Mouse (Mus musculus) stomach, embryonic 16.5 days (tissue): ENCODE measurements around the gene Raver2. TPM values are rescaled to one million over a fixed set of nuclear protein-coding genes. Genes with fewer than 3 reads are reported as not detected.

Source experiments
- ATAC-seq: fragments of 200-750 bp; cut with Nextera tagmentation; 2 replicates; pipeline ENCODE4 v1.8.0; 2017; ENCODE audit warnings: moderate number of reproducible peaks, moderate TSS enrichment; ENCODE audit not compliant: insufficient read depth, low FRiP score
- H3K27ac ChIP-seq: fragments of 300-500 bp; sonication (generic); 2 replicates; pipeline ENCODE4 v1.5.1; 2014; ENCODE audit warnings: low read length
- H3K27me3 ChIP-seq: fragments of 300-500 bp; sonication (generic); 2 replicates; pipeline ENCODE4 v1.6.1; 2014; ENCODE audit warnings: low read length, control low read depth, mixed read lengths; ENCODE audit not compliant: control insufficient read depth, insufficient read depth
- H3K36me3 ChIP-seq: fragments of 300-500 bp; sonication (generic); 2 replicates; pipeline ENCODE4 v1.6.1; 2014; ENCODE audit warnings: low read length; ENCODE audit not compliant: control insufficient read depth, insufficient read depth
- H3K4me1 ChIP-seq: fragments of 300-500 bp; sonication (generic); 2 replicates; pipeline ENCODE4 v1.6.1; 2014; ENCODE audit warnings: low read length, control low read depth, mixed read lengths; ENCODE audit not compliant: control insufficient read depth, insufficient read depth
- H3K4me2 ChIP-seq: fragments of 300-500 bp; sonication (generic); 2 replicates; pipeline ENCODE4 v1.6.1; 2014; ENCODE audit warnings: low read depth, low read length, mixed read lengths
- H3K4me3 ChIP-seq: fragments of 300-500 bp; sonication (generic); replicated peaks from 2 replicates; pipeline ENCODE4 v1.5.1; 2014; ENCODE audit warnings: mild to moderate bottlenecking, low read length
- H3K9ac ChIP-seq: fragments of 300-500 bp; sonication (generic); 2 replicates; pipeline ENCODE4 v1.6.1; 2014; ENCODE audit warnings: low read length
- H3K9me3 ChIP-seq: fragments of 300-500 bp; sonication (generic); replicated peaks from 2 replicates; pipeline ENCODE4 v1.6.1; 2016; ENCODE audit warnings: low read length, control low read depth; ENCODE audit not compliant: control insufficient read depth
- WGBS: fragments of 180-500 bp; shearing (Covaris S2); extraction: QIAGEN DNeasy Blood & Tissue Kit; methylation state at CpG from one replicate; pipeline ENCODE4 v1.1.7; 2014; 5-methylcytosine and 5-hydroxymethylcytosine counted together
- polyA plus RNA-seq: library from polyadenylated mRNA; unstranded; fragments of >200 nt; fragmentation: Nextera tagmentation; extraction: Ambion mirVana; gene quantifications from 2 replicates; pipeline ENCODE4 v1.2.1, GENCODE M21; 2015

Gene Raver2
- 9.4 and 9.5 TPM in 2 replicates for polyA plus RNA-seq

DNA sequence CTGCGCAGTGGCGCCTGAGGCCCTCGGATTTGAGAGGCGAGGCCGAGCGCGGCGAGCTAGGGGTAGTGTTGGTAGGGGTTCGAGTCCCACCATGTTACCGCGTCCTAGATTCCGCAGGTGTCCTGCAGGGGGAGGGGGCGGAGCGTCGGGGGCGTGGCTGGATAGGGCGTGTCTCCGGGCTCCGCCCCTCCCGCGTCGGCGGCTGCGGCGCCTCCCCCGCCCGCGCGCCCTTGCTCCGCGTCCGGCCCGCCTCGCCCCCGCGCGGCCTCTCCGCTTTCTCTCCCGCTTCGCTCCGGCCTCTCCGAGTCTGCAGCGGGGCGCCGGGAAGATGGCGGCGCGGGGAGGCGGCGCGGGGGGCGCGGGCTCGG lies at the start of gene Raver2:
Gene Raver2 (plus strand): TSS at position 198 of the 368 bp plus-strand sequence.
- H3K4me3 ChIP-seq = peak within 1 kb of the TSS; percentile 79
- H3K27me3 ChIP-seq = no peaks in the 10 kb centered on the region
- peak within 1 kb of the TSS; percentile 91 for H3K9ac ChIP-seq
- peak within 1 kb of the TSS; percentile 89 for H3K4me2 ChIP-seq
- 3% methylated on average over 39 of the region's 54 CpGs for WGBS
- H3K9me3 ChIP-seq = no peaks in the 10 kb centered on the region
- no peaks in the 10 kb centered on the region for H3K4me1 ChIP-seq
- peak; percentile 90 for ATAC-seq
- H3K27ac ChIP-seq = peak within 1 kb of the TSS; percentile 44
- no peaks in the 10 kb centered on the region for H3K36me3 ChIP-seq

DNA sequence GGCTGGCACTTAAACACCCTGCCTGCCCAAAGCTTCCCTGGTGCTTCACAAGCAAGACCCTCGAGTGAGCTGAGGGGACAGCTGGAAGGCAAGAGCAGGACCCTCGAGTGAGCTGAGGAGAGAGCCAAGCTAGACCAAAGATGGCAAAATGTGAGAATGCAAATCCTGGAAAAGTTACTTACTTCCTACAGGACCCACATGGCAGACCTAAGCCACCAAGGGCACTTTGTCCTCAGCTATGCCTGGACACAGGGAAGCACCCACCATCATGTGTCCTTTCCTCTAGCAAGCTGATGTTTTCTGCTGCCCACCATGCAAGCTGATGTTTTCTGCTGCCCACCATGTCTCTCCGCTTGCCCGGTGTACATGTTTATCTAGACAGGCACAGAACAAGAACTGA lies 48.2 kb upstream of the Raver2 start, which contains the start of gene Gm10577:
Gene Gm10577 (minus strand): TSS at position 101 of the 400 bp plus-strand sequence.
- H3K9ac ChIP-seq = no peak within 1 kb of the TSS
- peaks cover 6% of the 10 kb centered on the region; the same call in 1 of the 2 replicates for H3K9me3 ChIP-seq
- 74% methylated on average over 4 of the region's 4 CpGs for WGBS
- H3K4me3 ChIP-seq = no peak within 1 kb of the TSS
- H3K4me1 ChIP-seq = no peaks in the 10 kb centered on the region
- H3K27ac ChIP-seq = no peak within 1 kb of the TSS
- no peak for ATAC-seq
- no peaks in the 10 kb centered on the region for H3K36me3 ChIP-seq
- H3K27me3 ChIP-seq = no peaks in the 10 kb centered on the region
- H3K4me2 ChIP-seq = no peak within 1 kb of the TSS

DNA sequence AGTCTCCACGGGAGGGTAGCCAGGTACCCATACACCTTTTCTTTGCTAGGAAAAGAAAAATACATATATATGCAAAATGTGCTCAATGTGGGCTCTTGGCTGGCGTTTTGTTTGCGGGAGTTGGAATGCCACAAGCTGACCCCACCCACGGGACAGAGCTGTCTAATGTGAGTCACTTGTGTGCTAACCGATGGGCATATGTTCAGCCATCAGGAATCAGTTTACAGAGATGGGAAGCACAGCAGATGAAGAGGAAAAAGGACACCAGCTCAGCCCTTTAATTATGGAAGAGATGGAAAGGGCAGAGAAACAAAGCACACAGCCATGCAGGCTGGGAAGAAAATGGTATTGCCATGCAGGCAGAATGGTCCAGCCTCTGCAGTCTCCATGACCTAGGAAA lies 42.2 kb upstream of the Raver2 start:
- ATAC-seq = no peak

DNA sequence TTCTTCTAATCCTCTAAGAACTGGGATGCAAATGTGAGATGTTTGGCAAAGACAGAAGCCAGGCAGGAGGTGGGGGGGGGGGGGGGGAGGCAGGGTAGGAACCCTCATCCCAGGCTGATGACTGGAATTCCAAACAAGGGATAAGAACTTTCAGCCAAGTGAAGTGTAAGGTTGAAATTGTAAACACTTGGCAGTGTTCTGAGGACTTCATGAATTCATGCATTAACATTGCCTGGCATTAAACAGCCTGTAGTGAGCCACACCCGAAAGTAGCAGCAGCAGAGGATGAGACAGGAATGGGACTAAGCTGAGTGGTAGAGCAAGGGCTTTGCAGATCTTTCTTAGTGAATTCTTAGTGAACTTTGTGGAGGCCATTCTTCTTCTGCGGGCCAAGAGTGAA lies 41.8 kb upstream of the Raver2 start:
- Histone ChIP-seq H3K9ac (no peak overlapping the region), H3K4me3 (no peak overlapping the region), H3K27me3 (no peaks in the 10 kb centered on the region), H3K4me1 (no peaks in the 10 kb centered on the region), H3K9me3 (peaks cover 6% of the 10 kb centered on the region; the same call in 1 of the 2 replicates), H3K4me2 (no peak overlapping the region), H3K27ac (no peak overlapping the region), H3K36me3 (no peaks in the 10 kb centered on the region)
- ATAC-seq = no peak
- 65% methylated on average over 2 of the region's 2 CpGs for WGBS

More for the DNA sequence above, 42.2 kb upstream of the Raver2 start:
- no peak overlapping the region for H3K9ac ChIP-seq
- no peaks in the 10 kb centered on the region for H3K27me3 ChIP-seq
- H3K9me3 ChIP-seq = peaks cover 6% of the 10 kb centered on the region; the same call in 1 of the 2 replicates
- no peak overlapping the region for H3K4me3 ChIP-seq
- no peaks in the 10 kb centered on the region for H3K4me1 ChIP-seq
- H3K36me3 ChIP-seq = no peaks in the 10 kb centered on the region
- WGBS = 66% methylated on average over 5 of the region's 5 CpGs
- no peak overlapping the region for H3K27ac ChIP-seq
- H3K4me2 ChIP-seq = no peak overlapping the region

DNA sequence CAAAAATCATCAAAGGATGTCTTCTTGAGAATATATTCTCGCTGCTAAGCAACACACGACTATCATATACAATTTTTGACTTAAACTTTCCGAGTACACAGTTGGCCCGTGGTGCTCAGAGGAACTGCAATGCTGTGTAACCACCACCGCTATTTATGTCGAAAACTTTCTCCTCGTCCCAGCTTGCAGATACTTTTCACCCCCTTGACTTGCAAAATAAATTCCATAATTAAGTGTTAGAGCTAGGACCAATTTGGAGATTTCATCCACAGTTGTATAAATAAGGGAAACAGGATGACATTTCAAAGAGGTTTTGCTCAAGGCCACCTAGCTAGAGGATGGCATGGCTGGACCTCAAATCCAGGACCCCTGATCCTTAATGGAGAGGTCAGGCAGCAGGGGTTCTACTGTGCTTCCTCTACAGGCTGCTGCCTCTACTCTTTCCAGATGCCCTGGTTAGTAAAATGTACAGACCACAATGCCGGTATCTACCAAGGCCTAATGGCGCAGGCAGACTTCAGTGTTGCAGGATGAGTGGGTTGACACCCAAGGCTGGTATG lies 40.9 kb upstream of the Raver2 start:
- Histone ChIP-seq H3K9me3 (peaks cover 3% of the 10 kb centered on the region; the same call in 1 of the 2 replicates), H3K9ac (no peak overlapping the region), H3K27me3 (no peaks in the 10 kb centered on the region), H3K36me3 (no peaks in the 10 kb centered on the region), H3K4me1 (no peaks in the 10 kb centered on the region), H3K27ac (no peak overlapping the region), H3K4me3 (no peak overlapping the region), H3K4me2 (no peak overlapping the region)
- 84% methylated on average over 9 of the region's 9 CpGs for WGBS
- ATAC-seq = no peak

DNA sequence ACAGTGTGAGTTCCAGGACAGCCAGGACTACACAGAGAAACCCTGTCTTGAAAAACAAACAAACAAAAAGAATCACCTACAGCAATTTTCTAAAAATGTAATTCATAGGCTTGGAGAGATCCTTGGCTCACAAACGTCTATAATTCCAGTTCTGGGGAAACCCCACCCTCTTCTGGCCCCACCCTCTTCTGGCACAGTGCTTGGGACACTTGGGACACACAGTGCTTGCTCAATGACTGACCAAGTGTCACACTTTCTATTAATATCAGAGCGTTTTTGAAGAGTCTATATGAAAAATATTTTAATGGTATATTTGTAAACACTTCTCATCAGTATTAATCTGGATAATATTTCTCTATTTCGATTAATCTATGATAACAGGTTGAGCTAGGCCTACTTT lies 35.7 kb upstream of the Raver2 start:
- Histone ChIP-seq H3K9me3 (no peaks in the 10 kb centered on the region), H3K4me3 (no peak overlapping the region), H3K9ac (no peak overlapping the region), H3K27me3 (no peaks in the 10 kb centered on the region), H3K36me3 (no peaks in the 10 kb centered on the region), H3K4me1 (no peaks in the 10 kb centered on the region), H3K27ac (no peak overlapping the region), H3K4me2 (no peak overlapping the region)
- no peak for ATAC-seq
- 70% methylated on average over 3 of the region's 3 CpGs for WGBS

DNA sequence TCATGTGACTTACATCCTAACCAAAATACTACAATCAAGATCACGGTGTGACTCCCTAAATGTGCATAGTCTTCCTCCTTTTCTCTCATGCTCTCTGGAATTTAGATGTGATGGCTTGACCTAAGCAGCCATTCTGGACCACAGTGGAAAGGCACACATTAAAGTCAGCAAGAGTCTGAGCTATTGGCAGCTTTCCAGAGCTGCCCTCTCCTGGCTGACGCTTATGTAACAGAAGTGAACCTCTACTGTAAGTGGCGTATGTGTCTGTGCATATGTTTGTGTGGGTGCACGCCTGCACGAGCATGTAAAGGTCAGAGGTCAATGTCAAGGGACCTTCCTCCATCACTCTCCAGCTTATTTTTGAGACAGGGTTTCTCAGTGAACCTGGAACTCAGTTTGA lies 33.7 kb upstream of the Raver2 start:
- no peaks in the 10 kb centered on the region for H3K36me3 ChIP-seq
- no peaks in the 10 kb centered on the region for H3K4me1 ChIP-seq
- H3K4me3 ChIP-seq = no peak overlapping the region
- H3K27me3 ChIP-seq = no peaks in the 10 kb centered on the region
- no peaks in the 10 kb centered on the region for H3K9me3 ChIP-seq
- no peak overlapping the region for H3K27ac ChIP-seq
- H3K4me2 ChIP-seq = no peak overlapping the region
- H3K9ac ChIP-seq = no peak overlapping the region
- 67% methylated on average over 5 of the region's 5 CpGs for WGBS
- ATAC-seq = no peak

DNA sequence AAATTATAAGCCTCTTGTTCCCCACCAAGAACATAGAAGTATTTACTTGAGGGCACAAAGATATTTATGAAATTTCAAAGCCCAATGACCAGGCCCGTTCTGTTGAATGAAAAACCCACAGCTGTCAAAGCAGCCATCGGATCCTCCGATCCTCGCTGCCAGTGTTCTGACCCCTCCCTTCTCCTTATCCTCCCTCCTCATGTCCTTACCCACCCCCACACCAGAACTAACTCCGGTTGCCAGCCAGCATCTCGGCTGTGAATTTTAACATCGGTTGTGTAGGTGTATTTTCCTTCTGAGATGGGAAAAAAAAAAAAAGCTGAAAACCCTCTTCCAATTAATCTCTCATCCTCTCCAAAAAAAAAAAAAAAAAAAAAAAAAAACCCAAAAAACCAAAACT lies 31.6 kb upstream of the Raver2 start:
- no peaks in the 10 kb centered on the region for H3K4me1 ChIP-seq
- H3K9me3 ChIP-seq = no peaks in the 10 kb centered on the region
- WGBS = 72% methylated on average over 7 of the region's 7 CpGs
- H3K4me3 ChIP-seq = no peak overlapping the region
- no peak overlapping the region for H3K27ac ChIP-seq
- no peaks in the 10 kb centered on the region for H3K27me3 ChIP-seq
- ATAC-seq = no peak
- no peaks in the 10 kb centered on the region for H3K36me3 ChIP-seq
- H3K9ac ChIP-seq = no peak overlapping the region
- no peak overlapping the region for H3K4me2 ChIP-seq

DNA sequence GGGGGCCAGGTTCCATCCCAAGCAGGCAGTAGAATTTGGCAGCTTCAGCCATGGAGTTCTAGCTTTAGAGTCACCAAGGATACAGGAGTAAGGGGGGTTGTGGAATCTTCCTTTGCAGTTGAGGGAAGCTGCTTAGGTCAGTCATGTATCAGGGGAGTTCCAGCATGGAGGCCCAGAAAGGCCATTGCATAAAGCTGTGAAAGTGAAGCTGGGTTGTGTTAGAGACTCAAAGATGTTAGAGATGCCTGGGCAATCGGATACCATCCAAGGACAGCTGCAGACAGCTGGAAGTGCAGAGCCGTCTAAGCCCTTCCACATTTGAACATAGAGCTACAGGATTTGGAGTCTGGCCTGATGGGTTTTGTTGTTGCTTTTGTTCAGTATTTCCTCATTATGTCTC lies 25.1 kb upstream of the Raver2 start:
- Histone ChIP-seq H3K4me1 (no peaks in the 10 kb centered on the region), H3K4me2 (no peak overlapping the region), H3K9ac (no peak overlapping the region), H3K9me3 (no peaks in the 10 kb centered on the region), H3K27me3 (no peaks in the 10 kb centered on the region), H3K36me3 (no peaks in the 10 kb centered on the region), H3K27ac (no peak overlapping the region), H3K4me3 (no peak overlapping the region)
- 55% methylated on average over 2 of the region's 2 CpGs for WGBS
- no peak for ATAC-seq
